Mouse (Mus musculus): Measurements from ENCODE around the gene Mdga2. TPM values are rescaled to one million over a fixed set of nuclear protein-coding genes. Genes with fewer than 3 reads are reported as not detected.
A peak's percentile ranks its signal among the peaks of the same experiment; 100 is the strongest.

Mdga2 gene
- polyA plus RNA-seq (2014; fragmentation: Nextera tagmentation; extraction: Ambion mirVana), result 4.7 and 6.8 TPM in 2 replicates

DNA sequence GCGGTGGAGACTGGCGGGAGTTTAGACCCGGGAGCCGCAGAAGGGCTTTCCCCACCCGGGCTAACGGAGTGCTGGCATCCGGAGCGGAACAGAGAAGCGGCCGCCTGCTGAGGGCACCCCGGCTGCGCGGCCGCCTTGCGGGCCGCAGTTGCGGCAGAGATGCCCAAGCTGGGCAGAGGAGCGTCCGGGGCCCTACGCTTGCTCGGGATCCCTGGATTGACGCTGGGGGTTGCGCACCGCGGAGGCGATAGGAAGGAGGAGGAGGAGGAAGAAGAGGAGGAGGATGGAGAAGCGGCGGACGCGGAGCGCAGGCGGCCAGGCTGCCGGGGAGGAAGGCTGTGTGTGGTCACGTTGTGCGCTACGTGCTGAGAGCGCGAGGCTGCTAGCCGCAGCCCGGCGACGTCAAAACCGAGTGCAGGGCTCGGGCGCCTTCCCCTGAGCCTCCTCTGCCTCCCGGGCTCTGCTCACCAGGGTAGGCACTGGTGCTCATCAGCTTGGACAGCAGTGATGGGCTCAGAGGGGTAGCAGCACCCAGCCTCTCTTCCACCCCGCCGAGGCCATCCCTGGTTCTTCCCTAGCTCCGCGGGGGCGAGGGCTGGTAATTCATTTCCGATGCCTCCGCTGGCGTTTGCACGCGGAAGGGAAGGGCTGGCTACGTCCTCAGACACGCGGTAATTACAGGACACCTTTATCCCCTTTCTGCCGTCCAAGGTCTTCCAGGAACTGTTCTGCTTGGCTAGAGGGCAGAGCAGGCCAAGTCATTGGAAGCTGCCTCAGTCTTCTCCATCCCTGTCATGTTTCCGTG is at the start of gene Mdga2:
Gene Mdga2, minus strand, starts transcription at position 329 of the 805 bp plus-strand sequence.
- Histone ChIP-seq H3K4me2 (ENCODE audit: low read depth, low read length, severe bottlenecking) (peak within 1 kb of the TSS; percentile 93), H3K4me1 (replicated peaks; ENCODE audit: control insufficient read depth, insufficient read depth, low read length) (no peaks in the 10 kb centered on the region; the same call in 1 of the 2 replicates), H3K4me3 (ENCODE audit: low read depth, low read length) (peak within 1 kb of the TSS; percentile 66), H3K9ac (ENCODE audit: low read length) (peak within 1 kb of the TSS; percentile 78), H3K27me3 (ENCODE audit: control insufficient read depth, insufficient read depth, low read length) (no peaks in the 10 kb centered on the region), H3K36me3 (ENCODE audit: control insufficient read depth, insufficient read depth, low read length) (no peaks in the 10 kb centered on the region), H3K27ac (ENCODE audit: low read depth, low read length) (no peak within 1 kb of the TSS), H3K9me3 (ENCODE audit: control insufficient read depth, low read length) (no peaks in the 10 kb centered on the region)
- ATAC-seq (replicated peaks; ENCODE audit: low FRiP score) (peak; percentile 76), DNase-seq (ENCODE audit: low spot score) (peak; percentile 82)
- WGBS, result 0% methylated on average over 58 of the region's 61 CpGs

DNA sequence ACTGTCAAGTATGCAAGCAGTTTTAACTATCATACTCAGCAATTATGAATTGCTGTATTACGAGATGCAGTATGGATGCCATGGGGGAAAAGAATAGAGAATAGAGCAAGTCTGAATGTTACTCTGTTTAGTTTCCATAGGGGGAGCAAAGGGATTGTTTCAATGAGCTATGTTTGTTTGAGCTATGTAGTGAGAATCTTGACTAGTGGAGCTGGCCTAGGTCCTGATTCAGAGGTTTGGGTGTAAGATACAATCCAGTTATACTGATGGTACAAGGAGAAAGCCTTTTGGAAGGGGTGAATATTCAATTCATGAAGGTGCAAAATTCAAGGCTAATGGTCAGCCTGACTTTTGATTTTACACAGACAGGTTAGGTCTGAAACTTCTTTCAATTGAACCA is 45.1 kb upstream of the Mdga2 start:
- DNase-seq (ENCODE audit: low spot score), result no peak

DNA sequence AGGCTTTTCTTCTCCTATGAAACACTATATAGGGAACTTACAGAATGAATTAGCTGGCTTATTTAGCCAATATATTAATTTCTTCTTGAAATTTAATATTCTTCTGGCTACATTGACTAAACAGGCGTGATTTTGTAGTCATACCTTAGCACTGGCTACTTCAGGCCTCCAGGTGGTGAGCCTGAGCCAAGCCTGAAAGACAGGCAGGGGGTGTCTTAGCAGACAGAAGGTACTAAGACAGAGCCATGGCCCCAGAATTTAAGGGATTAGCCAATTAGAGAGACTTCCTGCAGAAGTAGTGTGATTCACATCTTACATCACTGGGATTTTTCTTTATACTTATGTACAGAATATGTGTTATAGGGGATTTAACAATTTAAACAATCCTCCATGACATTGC is 1.2 kb upstream of the Mdga2 start:
- no peak for DNase-seq (ENCODE audit: low spot score)
- ATAC-seq (replicated peaks; ENCODE audit: low FRiP score), result no peak
- no peaks in the 10 kb centered on the region for H3K36me3 ChIP-seq (ENCODE audit: control insufficient read depth, insufficient read depth, low read length)
- no peak overlapping the region for H3K27ac ChIP-seq (ENCODE audit: low read depth, low read length)
- H3K27me3 ChIP-seq (ENCODE audit: control insufficient read depth, insufficient read depth, low read length), result no peaks in the 10 kb centered on the region
- H3K4me2 ChIP-seq (ENCODE audit: low read depth, low read length, severe bottlenecking), result no peak overlapping the region
- no peaks in the 10 kb centered on the region for H3K9me3 ChIP-seq (ENCODE audit: control insufficient read depth, low read length)
- WGBS, result 45% methylated on average over 1 of the region's 1 CpGs
- no peak overlapping the region for H3K4me3 ChIP-seq (ENCODE audit: low read depth, low read length)
- H3K4me1 ChIP-seq (replicated peaks; ENCODE audit: control insufficient read depth, insufficient read depth, low read length), result no peaks in the 10 kb centered on the region; the same call in 1 of the 2 replicates
- no peak overlapping the region for H3K9ac ChIP-seq (ENCODE audit: low read length)

More for the DNA sequence above, 45.1 kb upstream of the Mdga2 start:
- Histone ChIP-seq H3K4me2 (ENCODE audit: low read depth, low read length, severe bottlenecking) (no peak overlapping the region), H3K4me3 (ENCODE audit: low read depth, low read length) (no peak overlapping the region), H3K9me3 (ENCODE audit: control insufficient read depth, low read length) (no peaks in the 10 kb centered on the region), H3K36me3 (ENCODE audit: control insufficient read depth, insufficient read depth, low read length) (no peaks in the 10 kb centered on the region), H3K4me1 (replicated peaks; ENCODE audit: control insufficient read depth, insufficient read depth, low read length) (no peaks in the 10 kb centered on the region), H3K27ac (ENCODE audit: low read depth, low read length) (no peak overlapping the region), H3K27me3 (ENCODE audit: control insufficient read depth, insufficient read depth, low read length) (no peaks in the 10 kb centered on the region), H3K9ac (ENCODE audit: low read length) (no peak overlapping the region)
- ATAC-seq (replicated peaks; ENCODE audit: low FRiP score), result no peak
- WGBS, result 95% methylated on average over 1 of the region's 1 CpGs

DNA sequence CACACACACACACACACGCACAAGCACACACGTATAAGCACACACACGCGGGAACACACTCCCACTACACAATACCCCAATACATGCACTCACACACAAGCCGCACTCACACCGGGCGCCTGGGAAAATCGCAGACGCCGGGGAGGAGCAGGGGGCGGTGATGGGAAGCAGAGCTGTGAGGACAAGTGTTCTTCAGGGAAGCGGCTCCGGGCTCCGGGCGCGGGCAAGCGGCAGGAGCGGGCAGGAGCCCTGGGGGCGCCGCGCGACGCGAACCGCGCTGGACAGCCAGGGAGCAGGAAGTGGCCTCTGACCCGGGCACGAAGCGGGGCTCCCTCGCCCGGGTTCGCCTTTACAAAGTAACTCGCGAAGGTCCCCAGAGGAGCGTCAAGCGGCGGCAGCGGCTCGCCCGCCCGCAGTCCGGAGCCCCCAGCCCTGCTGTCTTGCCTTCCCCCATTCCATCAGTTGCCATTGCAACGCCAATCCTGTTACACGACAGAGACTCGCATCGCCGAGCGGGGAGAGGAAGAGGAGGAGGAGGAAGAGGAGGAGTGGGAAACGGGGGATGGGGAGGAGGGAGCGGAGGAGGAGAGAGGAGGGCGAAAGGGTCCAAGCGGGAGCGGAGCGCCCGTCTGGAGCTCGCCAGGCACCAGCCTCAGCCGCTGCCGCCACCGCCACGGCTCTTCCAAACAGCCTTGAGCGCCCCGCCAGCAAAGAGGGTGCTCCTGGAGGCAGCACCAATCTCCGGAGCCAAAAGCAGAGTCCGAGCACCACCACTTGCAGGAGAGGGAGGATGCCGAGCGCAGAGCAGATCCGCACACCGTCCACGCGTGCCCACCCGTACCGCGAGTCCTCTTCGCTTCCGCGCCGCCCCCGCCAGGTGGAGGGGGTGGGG is 774 bp downstream of the Mdga2 start:
- Histone ChIP-seq H3K9me3 (ENCODE audit: control insufficient read depth, low read length) (no peaks in the 10 kb centered on the region), H3K4me2 (ENCODE audit: low read depth, low read length, severe bottlenecking) (peak overlapping the region; percentile 93), H3K36me3 (ENCODE audit: control insufficient read depth, insufficient read depth, low read length) (no peaks in the 10 kb centered on the region), H3K4me1 (replicated peaks; ENCODE audit: control insufficient read depth, insufficient read depth, low read length) (no peaks in the 10 kb centered on the region; the same call in 1 of the 2 replicates), H3K27ac (ENCODE audit: low read depth, low read length) (no peak overlapping the region), H3K27me3 (ENCODE audit: control insufficient read depth, insufficient read depth, low read length) (no peaks in the 10 kb centered on the region), H3K4me3 (ENCODE audit: low read depth, low read length) (peak overlapping the region; percentile 66), H3K9ac (ENCODE audit: low read length) (peak overlapping the region; percentile 78)
- WGBS, result under 1% methylated on average over 77 of the region's 78 CpGs
- ATAC-seq (replicated peaks; ENCODE audit: low FRiP score) (peak; percentile 70), DNase-seq (ENCODE audit: low spot score) (peak; percentile 82)

DNA sequence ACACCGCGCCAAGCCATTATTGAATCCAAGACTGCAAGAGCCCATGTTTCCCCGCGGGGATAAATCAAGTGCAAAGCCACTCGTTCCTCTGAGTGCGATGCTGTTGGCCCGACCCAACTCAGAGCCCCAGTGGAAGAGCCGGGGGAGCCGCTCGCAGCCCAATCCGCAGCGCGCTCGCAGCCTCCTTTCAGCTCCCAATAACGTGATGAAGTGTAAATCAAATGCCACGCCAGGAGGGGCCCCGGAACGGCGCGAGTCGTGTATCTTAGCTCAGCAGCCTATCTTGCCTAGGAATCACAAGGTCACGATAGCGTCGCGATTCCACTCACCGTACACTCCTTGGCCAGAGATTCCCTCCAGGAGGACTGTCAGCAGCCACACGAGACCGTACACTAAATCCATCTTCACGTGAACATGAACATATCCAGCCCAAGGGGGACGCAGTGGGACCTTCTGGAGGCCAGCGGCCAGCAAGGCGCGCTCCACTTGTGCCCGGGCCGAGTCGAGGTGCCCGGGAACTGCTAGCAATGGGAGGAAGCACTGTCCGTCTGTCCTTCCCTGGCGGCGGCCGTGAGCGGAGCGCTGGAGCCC is 1.6 kb downstream of the Mdga2 start:
- Histone ChIP-seq H3K4me1 (replicated peaks; ENCODE audit: control insufficient read depth, insufficient read depth, low read length) (no peaks in the 10 kb centered on the region; the same call in 1 of the 2 replicates), H3K27ac (ENCODE audit: low read depth, low read length) (no peak overlapping the region), H3K27me3 (ENCODE audit: control insufficient read depth, insufficient read depth, low read length) (no peaks in the 10 kb centered on the region), H3K9ac (ENCODE audit: low read length) (peak overlapping the region; percentile 57), H3K4me3 (ENCODE audit: low read depth, low read length) (peak overlapping the region; percentile 66), H3K4me2 (ENCODE audit: low read depth, low read length, severe bottlenecking) (peak overlapping the region; percentile 93), H3K9me3 (ENCODE audit: control insufficient read depth, low read length) (no peaks in the 10 kb centered on the region), H3K36me3 (ENCODE audit: control insufficient read depth, insufficient read depth, low read length) (no peaks in the 10 kb centered on the region)
- DNase-seq (ENCODE audit: low spot score), result peak; percentile 79
- ATAC-seq (replicated peaks; ENCODE audit: low FRiP score), result peak; percentile 49
- under 1% methylated on average over 43 of the region's 43 CpGs for WGBS

DNA sequence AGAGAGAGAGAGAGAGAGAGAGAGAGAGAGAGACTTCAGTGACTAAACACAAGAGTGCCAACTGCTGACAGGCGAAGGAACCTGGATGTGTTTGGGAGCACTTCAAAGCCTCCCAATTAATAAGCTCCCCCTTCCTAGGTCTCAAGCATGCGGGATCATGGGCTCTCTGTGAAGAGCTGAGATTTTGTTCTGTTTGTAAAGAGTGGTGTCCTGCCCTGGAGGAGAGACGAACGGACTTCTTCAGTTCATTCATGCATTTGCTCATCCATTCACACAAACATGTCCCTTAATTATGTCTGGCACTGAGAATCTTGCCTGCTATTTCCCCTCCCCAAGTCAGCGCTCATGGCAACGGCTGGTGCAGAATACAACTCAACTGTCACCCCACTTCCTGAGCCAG is 2.3 kb downstream of the Mdga2 start:
- peak; percentile 52 for DNase-seq (ENCODE audit: low spot score)
- Histone ChIP-seq H3K36me3 (ENCODE audit: control insufficient read depth, insufficient read depth, low read length) (no peaks in the 10 kb centered on the region), H3K27me3 (ENCODE audit: control insufficient read depth, insufficient read depth, low read length) (no peaks in the 10 kb centered on the region), H3K4me3 (ENCODE audit: low read depth, low read length) (peak overlapping the region; percentile 66), H3K9ac (ENCODE audit: low read length) (peak overlapping the region; percentile 57; the same call in 1 of the 2 replicates), H3K27ac (ENCODE audit: low read depth, low read length) (no peak overlapping the region), H3K4me2 (ENCODE audit: low read depth, low read length, severe bottlenecking) (peak overlapping the region; percentile 93), H3K4me1 (replicated peaks; ENCODE audit: control insufficient read depth, insufficient read depth, low read length) (no peaks in the 10 kb centered on the region; the same call in 1 of the 2 replicates), H3K9me3 (ENCODE audit: control insufficient read depth, low read length) (no peaks in the 10 kb centered on the region)
- ATAC-seq (replicated peaks; ENCODE audit: low FRiP score), result no peak
- WGBS, result 0% methylated on average over 6 of the region's 6 CpGs

DNA sequence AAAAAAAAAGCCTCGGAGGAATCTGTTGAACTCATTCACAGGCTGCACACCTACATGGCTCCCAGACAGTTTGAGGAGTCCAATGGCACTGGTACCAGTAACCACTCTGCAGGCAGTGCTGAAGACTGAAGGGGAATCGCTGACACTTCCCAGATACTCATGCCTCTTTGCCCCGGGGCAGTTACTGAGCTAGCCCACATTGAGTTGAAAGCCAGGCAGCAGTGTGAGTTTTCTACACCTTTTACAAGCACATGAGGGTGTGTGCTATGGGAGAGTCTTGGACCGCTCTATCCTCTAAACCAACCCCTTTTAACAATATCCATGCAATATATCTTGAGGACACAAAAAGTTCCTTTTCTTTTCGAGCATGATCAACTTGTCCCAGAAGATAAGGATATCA is 2.8 kb downstream of the Mdga2 start:
- Histone ChIP-seq H3K4me2 (ENCODE audit: low read depth, low read length, severe bottlenecking) (peak overlapping the region; percentile 93), H3K4me1 (replicated peaks; ENCODE audit: control insufficient read depth, insufficient read depth, low read length) (no peaks in the 10 kb centered on the region; the same call in 1 of the 2 replicates), H3K9ac (ENCODE audit: low read length) (no peak overlapping the region), H3K27me3 (ENCODE audit: control insufficient read depth, insufficient read depth, low read length) (no peaks in the 10 kb centered on the region), H3K36me3 (ENCODE audit: control insufficient read depth, insufficient read depth, low read length) (no peaks in the 10 kb centered on the region), H3K9me3 (ENCODE audit: control insufficient read depth, low read length) (no peaks in the 10 kb centered on the region), H3K27ac (ENCODE audit: low read depth, low read length) (no peak overlapping the region), H3K4me3 (ENCODE audit: low read depth, low read length) (no peak overlapping the region)
- WGBS, result 27% methylated on average over 5 of the region's 5 CpGs
- ATAC-seq (replicated peaks; ENCODE audit: low FRiP score) (no peak), DNase-seq (ENCODE audit: low spot score) (peak; percentile 46)

DNA sequence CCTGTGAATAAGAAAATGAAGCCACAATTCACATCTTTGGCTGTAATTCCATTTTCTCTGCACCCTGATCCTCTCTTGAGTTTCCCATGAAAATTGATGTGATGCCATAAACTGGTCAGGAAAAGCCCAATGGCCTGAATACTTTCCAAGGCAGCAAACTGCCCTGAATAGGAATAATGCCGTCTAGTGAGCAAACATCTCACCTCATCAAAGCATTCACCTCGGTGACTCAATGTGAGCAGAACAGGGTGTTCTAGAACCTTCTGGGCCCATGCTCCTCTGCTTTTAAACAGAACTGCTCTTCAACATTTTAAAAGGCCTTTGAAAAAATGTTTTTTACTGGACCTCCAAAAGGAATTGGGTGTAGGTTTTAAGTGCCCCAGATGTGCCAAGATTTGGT is 9.5 kb downstream of the Mdga2 start:
- Histone ChIP-seq H3K4me1 (replicated peaks; ENCODE audit: control insufficient read depth, insufficient read depth, low read length) (no peaks in the 10 kb centered on the region), H3K27ac (ENCODE audit: low read depth, low read length) (no peak overlapping the region), H3K36me3 (ENCODE audit: control insufficient read depth, insufficient read depth, low read length) (no peaks in the 10 kb centered on the region), H3K27me3 (ENCODE audit: control insufficient read depth, insufficient read depth, low read length) (no peaks in the 10 kb centered on the region), H3K9me3 (ENCODE audit: control insufficient read depth, low read length) (no peaks in the 10 kb centered on the region), H3K4me3 (ENCODE audit: low read depth, low read length) (no peak overlapping the region), H3K4me2 (ENCODE audit: low read depth, low read length, severe bottlenecking) (no peak overlapping the region), H3K9ac (ENCODE audit: low read length) (no peak overlapping the region)
- WGBS, result 76% methylated on average over 2 of the region's 2 CpGs
- DNase-seq (ENCODE audit: low spot score), result no peak
- no peak for ATAC-seq (replicated peaks; ENCODE audit: low FRiP score)

Data from forebrain, embryonic 11.5 days (tissue).